Mouse (Mus musculus) 3134 (cell line): ENCODE data around the gene Gm21887.
"Not testable (repeated sequence)": the region's sequence is repeated elsewhere in the genome, so short reads cannot be mapped to it uniquely, and the experiment has no call there.

Source experiments
- DNase-seq: peaks from one replicate; pipeline ENCODE4 v3.0.0-alpha.2; 2011; ENCODE audit warnings: low spot score; ENCODE audit not compliant: insufficient read length; ENCODE audit errors: extremely low read depth

Gene Gm21887

DNA sequence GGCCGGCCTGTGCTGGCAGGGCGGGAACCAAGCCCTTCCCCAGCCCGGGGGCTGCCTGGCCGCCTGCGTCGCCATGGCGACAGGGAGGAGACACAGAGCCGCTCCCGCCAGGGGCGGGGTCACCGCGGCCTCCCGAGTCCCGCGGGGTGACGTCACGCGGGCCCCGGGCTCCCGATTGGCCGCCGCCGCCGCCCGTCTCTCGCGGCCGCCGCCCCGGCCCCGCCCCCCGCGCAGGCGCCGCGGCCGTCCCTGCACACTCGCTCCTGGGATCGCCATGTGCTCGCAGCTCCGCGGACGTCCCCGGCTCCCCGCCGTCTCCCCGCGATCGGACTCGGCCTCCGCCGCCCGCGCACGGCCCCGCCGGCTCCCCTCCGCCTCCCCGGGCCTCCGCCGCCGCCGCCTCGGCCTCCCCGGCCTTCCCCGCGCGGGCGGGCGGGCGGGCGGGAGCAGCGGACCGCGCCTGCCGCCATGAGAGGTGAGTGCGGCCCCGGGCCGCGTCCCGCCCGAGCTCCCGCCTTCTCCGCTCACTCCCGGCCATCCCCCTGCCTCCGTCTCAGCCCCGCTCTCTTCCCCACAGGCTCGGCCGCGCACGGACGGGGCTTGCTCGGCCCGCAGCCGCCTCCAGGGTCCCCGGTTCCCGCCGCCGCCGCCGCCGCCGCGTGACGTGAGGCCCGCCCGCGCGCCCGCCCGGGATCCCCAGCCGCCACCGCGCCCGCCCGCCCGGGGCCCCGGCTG, at the start of gene Gm21887:
Gm21887 (plus strand) TSS at position 644 of the 735 bp plus-strand sequence.
- DNase-seq: peak; percentile 78

DNA sequence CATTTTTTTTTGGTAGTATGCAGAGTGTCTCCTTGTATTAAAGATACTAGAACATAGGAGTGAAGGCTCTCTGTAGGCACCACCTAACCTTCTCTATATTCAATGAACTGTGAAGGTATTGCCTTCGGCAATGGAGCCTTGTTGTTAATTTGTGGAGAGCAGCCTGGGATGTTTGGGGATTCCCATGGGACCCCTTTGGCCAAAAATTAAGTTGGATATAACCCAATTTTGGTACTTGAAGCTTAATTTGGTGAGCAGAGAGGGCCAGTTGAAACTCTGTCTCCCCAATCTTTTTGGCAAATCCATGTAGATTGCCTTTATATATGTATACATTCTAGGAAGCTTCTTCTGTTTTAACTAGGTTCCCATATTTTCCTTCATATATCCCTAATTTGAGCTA, 40.1 kb upstream of the Gm21887 start:
- DNase-seq: no peak

DNA sequence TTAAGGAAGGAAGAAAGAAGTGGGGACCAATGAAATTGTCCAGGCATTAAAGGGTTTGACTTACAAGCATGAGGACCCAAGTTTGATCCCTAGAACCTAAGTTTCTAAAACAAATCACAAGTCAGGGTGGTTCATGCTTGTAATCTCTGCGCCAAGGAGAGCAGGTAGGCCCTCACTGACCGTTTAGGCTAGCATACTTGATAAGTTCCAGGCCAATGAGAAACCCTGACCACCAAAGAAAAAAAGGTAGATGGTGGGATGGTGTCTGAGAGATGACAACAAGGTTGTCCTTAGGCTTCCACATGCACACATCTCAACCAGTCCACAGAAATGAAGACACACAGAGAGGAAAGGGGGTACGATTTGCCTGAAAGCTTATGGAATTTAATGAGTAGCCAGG, 39.7 kb upstream of the Gm21887 start:
- not testable (repeated sequence) for DNase-seq

DNA sequence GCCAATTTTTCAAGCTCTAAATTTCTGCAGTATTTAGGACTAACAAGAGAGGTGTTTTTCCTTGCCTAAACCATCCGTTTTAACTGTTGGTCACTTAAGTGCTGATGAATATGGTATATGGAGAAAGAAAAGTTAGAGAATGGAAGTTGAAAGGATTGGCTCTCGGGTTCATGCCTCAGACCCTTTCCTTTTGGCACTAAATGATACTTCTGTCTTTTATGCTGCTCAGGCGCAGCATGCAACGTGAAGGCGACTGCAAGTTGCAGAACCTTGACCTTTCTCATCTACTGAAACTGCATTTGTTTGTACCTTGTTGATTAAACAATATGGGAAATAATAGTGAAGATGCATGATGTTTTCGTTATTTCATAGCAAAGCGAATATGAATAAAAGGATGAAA, 38.9 kb upstream of the Gm21887 start:
- not testable (repeated sequence) for DNase-seq

DNA sequence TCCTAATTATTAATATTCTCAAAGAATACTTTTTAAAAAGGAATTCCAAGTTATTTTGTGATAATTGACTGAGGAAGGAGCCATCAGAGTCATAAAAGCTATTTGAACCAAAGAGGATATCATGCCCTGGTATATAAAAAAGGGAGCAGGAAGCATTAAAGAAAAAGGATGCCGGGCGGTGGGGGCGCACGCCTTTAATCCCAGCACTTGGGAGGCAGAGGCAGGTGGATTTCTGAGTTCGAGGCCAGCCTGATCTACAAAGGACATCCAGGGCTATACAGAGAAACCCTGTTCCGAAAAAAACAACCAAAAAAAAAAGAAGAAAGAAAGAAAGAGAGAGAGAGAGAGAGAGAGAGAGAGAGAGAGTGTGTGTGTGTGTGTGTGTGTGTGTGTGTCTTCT, 37.9 kb upstream of the Gm21887 start:
- not testable (repeated sequence) for DNase-seq

DNA sequence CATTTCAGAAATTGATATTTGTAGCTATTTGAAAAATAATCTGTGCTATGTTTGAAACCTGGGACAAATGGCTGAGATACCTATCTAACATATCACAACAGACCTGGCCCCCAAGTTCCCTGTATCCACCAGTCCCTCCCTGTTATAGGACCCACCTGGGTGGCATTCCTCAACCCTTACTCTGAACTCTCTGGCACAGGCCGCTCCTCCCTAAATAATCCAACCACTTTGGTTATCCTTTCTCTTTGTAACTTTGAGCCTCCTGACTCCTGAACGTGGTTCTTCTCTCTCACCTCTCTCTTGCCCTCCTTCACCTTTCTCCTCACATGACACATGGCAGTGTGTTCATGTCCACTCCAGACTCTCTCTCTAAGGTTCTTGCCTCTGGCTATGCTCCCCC, 37.3 kb upstream of the Gm21887 start:
- DNase-seq: not testable (repeated sequence)

DNA sequence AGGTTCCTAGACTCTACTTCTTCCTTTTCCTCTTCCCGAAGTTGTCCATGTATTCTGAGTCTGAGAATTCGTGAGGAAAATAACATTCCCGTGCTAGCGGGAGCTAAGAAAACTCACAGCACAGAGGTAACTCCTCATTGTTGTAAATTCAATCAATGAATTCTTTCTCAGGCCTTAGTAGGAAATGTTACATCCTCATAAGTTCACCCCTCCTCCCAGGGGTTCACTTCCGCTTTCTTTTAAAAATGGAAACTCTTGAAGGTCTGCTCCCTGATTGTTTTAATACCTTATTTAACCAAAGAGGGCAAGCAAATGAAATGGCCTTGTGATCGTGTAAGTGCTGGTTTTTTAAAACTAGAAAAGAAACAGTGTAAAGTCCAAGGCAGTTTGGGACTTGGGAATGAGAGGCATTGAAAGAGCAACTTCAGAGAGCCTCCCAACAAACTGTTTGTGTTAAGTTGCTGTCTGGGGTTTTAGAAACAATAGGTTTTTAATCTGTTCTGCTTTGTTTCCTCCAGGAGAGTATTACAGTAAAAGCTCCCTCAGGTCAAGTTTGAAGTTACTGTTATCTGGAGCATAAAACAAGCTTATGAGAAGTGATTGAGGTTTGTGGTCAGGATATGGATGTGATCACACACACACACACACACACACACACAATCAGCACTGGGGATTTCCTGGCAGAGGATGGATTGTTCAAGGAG, 36.5 kb upstream of the Gm21887 start:
- DNase-seq: not testable (repeated sequence)

DNA sequence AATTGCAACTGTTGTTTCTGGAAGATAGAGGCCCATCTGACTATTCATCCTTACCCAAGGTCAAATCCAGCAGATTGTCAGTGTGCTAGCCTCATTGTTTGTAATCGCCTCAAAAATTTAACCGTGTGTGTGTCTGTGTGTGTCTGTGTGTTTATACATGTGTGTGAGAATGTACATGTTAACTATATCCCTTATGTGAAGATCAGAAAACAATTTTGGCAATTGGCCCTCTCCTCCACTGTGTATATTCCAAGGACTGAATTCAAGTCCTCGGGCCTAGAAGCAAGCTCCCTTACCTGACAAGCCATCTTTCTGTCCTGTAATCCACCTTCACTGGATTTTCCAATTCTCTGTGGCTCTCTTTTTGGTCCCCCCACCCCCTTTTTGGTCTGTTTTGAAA, 35.7 kb upstream of the Gm21887 start:
- not testable (repeated sequence) for DNase-seq

DNA sequence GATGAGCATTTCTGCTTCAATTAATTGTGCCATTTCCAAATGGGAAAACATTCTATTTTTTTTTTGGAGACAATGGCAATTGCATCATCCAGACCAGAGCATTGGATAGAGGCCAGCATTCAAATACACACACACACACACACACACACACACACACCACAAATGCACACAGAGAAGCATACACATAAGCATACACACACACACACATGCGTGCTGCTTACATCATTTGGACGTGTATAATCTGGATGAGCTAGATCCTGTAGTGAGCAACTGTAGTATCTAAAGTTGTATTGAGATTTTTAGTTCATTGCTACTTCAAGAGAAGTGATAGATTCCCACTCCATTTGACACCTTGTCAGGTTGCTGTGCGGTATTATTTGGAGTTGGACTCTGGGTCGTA, 35.0 kb upstream of the Gm21887 start:
- DNase-seq: not testable (repeated sequence)

DNA sequence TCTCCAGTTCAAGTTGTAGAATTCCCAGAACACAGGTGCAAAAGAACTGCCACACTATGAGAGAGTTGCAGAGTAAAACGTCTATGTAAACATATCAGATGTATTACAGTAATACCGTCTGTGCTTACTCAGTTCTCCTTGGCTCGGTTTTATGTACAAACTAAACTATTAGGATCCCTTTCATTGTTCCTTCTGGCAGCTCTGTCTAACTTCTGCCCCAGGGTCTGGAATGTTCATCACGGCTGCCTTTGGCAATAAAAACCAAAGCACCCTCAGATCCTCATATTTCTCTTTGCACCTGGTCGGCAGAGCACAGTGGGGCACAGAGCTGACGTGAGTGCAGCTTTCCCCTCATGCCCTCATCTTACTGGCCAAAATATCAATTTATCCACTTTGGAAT, 34.5 kb upstream of the Gm21887 start:
- not testable (repeated sequence) for DNase-seq

DNA sequence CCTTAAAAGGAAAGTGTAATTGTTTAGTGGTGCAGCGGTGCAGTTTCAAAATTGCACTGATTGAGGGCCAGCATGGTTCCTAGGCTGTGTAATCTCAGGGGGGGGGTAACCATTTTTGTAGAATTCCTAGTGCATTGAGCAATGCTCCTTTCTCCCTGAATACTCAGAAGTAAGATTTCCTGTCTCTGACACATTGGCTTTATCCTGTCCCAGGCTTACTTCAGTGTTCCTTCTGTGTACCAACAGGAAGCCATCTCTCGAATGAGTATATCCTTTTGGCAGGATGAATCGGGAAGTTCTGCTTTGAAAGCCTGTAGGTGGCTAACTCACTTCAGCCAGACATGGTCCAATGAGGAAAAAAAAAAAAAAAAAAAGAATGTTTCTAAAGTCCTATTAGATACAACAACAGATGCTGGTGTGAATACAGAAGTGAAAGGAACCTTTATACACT, 33.8 kb upstream of the Gm21887 start:
- not testable (repeated sequence) for DNase-seq

DNA sequence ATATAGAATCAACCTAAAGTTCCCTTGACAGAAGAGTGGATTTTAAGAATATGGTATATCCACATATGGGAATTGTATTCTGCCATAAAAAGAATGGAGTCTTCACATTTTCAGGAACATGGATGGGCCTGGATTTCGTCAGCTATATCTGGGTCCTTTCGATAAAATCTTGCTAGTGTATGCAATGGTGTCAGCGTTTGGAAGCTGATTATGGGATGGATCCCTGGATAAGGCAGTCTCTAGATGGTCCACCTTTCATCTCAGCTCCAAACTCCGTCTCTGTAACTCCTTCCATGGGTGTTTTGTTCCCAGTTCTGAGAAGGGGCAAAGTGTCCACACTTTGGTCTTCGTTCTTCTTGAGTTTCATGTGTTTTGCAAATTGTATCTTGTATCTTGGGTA, 33.1 kb upstream of the Gm21887 start:
- DNase-seq: not testable (repeated sequence)

DNA sequence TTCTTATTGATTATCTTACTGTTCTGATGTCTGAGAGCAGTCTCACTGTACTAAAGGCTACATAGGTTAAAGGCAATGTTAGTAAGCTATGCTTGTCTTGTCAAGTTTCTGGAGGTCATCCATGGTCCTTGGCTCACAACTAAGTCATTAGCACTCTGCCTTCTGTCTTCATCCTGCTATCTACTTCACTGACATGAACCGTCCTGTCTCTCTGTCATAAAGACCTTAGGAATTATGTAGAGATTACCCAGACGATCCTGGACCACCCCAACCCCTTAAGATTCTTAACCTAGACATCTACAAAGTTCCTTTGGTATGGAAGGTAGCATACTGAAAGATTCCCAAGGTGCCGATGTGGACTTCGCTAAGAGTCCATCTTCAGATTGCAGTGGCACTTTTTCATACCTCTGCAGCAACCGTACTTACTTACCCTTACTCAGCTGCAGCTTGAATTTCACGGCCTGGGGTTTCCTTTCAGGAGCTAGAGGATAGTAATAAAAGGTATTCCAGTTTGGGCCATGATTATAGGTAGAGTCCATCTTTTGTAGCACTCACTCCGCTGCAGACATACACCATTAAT, 31.5 kb upstream of the Gm21887 start:
- not testable (repeated sequence) for DNase-seq

DNA sequence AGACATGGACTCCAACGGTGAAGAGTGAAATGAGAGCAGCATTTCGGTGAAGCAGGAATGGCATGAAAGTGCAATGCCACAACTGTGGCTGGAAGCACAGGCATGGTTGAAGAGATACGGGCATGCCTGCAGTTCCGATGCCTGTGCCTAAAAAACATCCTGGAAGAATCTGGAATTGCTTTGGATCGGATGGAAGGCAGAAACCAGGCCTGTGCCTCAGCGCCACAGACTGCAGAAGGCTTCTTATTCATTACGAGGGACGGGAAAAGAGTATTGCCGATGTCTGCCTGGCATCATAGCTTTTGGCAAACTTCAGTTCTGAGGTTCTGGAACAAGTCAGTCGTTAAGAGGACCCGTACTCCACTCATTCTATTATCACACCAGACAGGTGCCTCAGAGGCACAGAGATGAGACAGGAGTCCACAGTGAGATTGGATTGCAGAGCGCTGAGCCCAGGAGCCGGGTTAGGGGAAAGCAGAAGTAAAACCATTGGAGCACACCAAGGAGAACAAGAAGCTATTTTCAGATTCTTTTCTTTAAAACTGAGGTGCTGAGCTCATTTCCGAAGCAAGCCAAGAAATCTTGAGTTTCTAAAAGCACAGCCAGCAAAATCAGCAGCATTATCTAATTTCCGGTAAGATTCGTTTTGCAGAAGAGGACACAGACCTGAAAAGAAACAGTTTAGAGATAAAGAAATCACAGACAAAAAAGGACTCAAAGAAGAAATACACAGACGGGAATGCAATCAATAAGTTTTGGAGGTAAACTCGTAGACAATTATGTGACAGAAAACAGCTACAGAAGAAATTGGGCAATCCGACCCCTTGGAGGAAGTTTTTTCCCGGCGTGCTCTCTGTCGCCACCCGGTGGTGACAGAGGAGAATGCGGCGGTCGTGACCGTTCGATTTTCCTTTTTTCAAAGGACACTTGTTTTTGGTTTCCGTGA, 30.8 kb upstream of the Gm21887 start:
- DNase-seq: not testable (repeated sequence)

DNA sequence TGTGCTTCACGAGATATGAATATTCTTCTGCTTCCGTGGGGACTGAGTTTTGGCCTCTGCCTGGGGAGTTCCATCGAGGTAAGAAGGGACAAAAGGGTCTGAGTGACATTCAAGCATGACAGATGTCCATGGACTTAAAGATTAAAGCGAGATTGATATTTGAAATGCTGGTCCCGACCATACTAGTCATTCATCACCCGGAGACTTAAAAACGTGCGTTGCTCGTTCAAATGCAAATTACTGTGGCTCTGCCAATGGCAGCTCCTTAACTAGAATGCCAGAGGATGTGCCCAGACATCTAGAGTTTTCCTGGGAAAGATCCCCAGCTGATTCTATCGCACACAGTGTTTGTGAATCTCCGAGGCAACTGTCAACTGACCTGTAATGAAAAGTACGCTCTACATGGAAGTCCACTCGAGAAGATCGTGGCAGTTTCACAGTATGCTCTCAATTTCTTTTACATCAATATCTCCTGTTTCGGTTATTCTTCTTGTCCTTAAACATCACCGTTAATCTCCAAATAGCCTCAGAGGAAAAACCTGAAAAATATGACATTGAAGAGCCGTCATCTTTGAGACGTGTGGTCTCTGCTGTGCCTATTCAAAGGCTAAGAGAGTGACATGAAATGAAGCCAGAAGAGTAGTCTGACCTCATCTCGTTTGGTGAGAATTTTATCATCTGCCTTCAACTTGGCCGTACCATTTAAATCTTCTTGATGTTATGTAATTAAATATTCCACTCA, 29.8 kb upstream of the Gm21887 start:
- not testable (repeated sequence) for DNase-seq

DNA sequence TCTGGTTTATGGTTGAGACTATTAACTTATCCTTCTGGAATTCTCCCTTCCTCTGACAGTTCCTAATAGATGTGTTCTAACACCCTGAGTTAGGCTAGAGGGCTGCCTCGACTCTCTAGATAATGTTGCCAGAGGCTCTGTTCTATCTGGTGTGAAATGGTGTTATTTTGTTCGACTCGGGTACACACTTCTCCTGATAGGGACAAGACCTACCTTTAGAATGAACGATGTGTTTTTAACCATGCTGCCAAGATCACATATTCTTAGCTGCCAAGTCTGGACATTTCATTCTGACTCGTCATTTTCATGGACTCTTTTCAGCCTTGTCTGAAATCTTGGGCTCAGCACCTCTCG, 29.3 kb upstream of the Gm21887 start:
- not testable (repeated sequence) for DNase-seq

DNA sequence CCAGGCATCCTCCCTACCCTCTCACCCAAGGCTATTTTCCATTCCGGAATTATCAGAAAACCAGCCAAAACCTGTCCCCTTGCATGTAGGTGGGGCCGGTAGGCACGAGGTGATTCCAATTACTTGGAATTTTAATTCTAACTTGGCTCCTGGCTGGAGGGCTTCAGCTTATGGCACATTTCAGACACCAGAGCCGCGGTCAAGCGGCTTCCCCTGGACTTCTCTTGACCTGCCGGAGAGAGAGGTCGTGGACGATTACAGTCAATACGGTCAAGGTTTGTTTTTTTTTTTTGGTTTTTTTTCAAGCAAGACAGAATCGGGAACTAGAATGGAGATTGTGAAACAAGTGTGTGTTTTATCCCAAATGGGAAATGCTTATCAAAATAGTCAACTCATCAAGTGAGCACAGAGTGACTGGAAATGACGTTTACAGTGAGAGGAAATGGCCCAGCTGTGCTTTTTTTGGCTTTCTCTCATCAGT, 28.6 kb upstream of the Gm21887 start:
- DNase-seq: no peak

DNA sequence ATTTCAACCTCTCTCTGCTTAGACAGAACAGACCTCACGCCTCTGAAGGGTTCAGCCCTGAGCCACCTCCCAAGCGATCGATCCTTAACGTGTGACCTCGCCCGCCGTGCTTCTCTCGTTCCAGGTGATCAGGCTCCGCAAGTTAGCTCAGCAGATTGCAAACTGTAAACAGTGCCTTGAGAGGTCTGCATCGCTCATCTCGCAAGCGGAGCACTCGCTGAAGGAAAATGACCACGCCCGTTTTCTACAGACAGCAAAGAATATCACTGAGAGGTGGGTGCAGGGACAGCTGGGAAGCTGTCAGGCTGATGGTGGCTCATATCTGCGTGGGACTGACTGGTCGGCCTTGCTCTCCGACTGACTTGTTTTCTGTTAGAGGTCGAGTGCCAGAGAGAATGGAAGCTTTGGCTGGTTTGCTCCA, 27.7 kb upstream of the Gm21887 start:
- DNase-seq: not testable (repeated sequence)

DNA sequence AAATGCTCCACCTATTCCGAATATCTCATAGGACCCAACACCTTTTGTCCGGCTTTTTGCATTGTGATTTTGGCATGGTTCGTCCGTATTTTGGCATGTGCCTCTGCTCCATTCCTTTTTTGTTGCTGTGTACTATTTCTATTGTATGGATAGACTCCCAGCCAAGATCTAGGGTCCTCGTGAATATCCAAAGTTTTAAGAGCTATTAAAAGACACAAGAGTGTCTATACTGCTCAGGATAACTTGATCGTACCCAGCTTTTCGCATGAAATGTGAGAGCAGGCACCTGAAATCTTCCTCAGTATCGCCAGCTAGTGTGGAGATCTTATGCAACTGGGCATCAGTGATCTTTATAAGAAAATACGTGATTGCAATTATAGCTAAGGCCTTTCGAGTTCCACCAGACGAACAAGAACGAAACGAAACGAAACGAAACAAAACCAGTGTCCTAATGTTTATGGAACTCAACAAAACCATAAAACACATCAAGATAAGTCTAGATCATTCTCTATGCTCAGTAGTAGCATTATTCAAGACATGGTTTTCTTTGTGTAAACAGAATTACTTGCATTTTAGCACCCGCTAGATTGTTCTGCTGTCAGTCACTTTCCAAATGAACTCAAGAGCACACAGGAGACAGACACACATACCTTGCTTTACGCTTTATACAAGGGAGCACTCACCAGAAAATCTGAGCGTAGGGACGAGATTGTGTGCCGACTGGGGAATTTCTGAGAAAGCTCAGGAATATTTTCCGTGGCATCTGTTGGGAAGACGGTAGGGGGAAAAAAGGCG, 26.7 kb upstream of the Gm21887 start:
- not testable (repeated sequence) for DNase-seq
